In genomic region chr16:36877316-36877715, GRCm38 (mm10) we compare ENCODE assay signal across 11 mouse cellular contexts. TPM values are rescaled to one million over a fixed set of nuclear protein-coding genes. Genes with fewer than 3 reads are reported as not detected.
DNase-seq lines count a peak whose midpoint lies in the region; ATAC-seq and TF ChIP-seq lines count a peak whose summit lies in the region.
"Had no signal": no experiment of that assay in that cellular context is flagged by ENCODE, and none has a peak within 500 bp of the region (broad histone marks: within the 10 kb centered on the region; RNA-seq: fewer than 3 reads in every experiment).

No protein-coding gene starts in this region.

- H3K9ac ChIP-seq in lung, postnatal 0 days (replicated peaks; ENCODE audit: low read depth), result no peak overlapping the region
- no peak overlapping the region for H3K9ac ChIP-seq in stomach, postnatal 0 days (ENCODE audit: low read length)
- H3K9ac ChIP-seq: heart, embryonic 12.5 days had no signal

- ATAC-seq in lung, postnatal 0 days, result no peak
- ATAC-seq in stomach, postnatal 0 days (ENCODE audit: low FRiP score, low TSS enrichment), result no peak
- ATAC-seq: inflammation-experienced regulatory T-cells, adult 6 months had no signal

- peaks cover 5% of the 10 kb centered on the region; the same call in 1 of the 2 replicates for H3K4me1 ChIP-seq in lung, postnatal 0 days (ENCODE audit: insufficient read depth, low read depth, low read length)
- no peaks in the 10 kb centered on the region for H3K4me1 ChIP-seq in stomach, postnatal 0 days (replicated peaks; ENCODE audit: control insufficient read depth, insufficient read depth)

- H3K4me3 ChIP-seq in gastrocnemius, adult 2 months, result no peak overlapping the region
- no peak overlapping the region for H3K4me3 ChIP-seq in lung, postnatal 0 days (ENCODE audit: low read depth, low read length)
- no peak overlapping the region for H3K4me3 ChIP-seq in stomach, postnatal 0 days (ENCODE audit: low read depth, low read length)
- H3K4me3 ChIP-seq: heart, embryonic 12.5 days had no signal

- no peak for DNase-seq in gastrocnemius, adult 2 months
- DNase-seq in gastrocnemius, postnatal 10 days, result no peak
- DNase-seq in lung, postnatal 0 days (ENCODE audit: low spot score), result peak; percentile 10
- DNase-seq in lung, postnatal 4 days, result no peak
- DNase-seq in T-cell, adult 2 months (ENCODE audit: low spot score), result peak; percentile 39
- no peak for DNase-seq in stomach, postnatal 0 days (ENCODE audit: low spot score)
- DNase-seq in right cerebral cortex, postnatal 4 days, result no peak
- no peak for DNase-seq in urinary bladder, postnatal 36 days (ENCODE audit: low spot score in 2 of 2)
- DNase-seq: adrenal gland, postnatal 25 days had no signal

- H3K27me3 ChIP-seq in lung, postnatal 0 days (replicated peaks; ENCODE audit: insufficient read depth, low read length), result no peaks in the 10 kb centered on the region
- no peaks in the 10 kb centered on the region for H3K27me3 ChIP-seq in stomach, postnatal 0 days (ENCODE audit: control insufficient read depth, insufficient read depth, low read length)
- H3K27me3 ChIP-seq: heart, embryonic 12.5 days had no signal

- no peak for TF ChIP-seq EP300 in lung, postnatal 0 days (IDR thresholded peaks at IDR 0.05)
- TF ChIP-seq EP300 in stomach, postnatal 0 days (optimal IDR thresholded peaks at IDR 0.05), result no peak

- 71% methylated on average over 5 of the region's 5 CpGs for WGBS in lung, postnatal 0 days
- WGBS in stomach, postnatal 0 days, result 72% methylated on average over 5 of the region's 5 CpGs

- no peaks in the 10 kb centered on the region for H3K9me3 ChIP-seq in lung, postnatal 0 days (ENCODE audit: low read length)
- H3K9me3 ChIP-seq in stomach, postnatal 0 days (ENCODE audit: control insufficient read depth, low read length), result no peaks in the 10 kb centered on the region
- H3K9me3 ChIP-seq: heart, embryonic 12.5 days had no signal

- no peak overlapping the region for H3K27ac ChIP-seq in gastrocnemius, adult 2 months
- H3K27ac ChIP-seq in lung, postnatal 0 days (ENCODE audit: low read length), result no peak overlapping the region
- no peak overlapping the region for H3K27ac ChIP-seq in stomach, postnatal 0 days (replicated peaks)

- TF ChIP-seq CTCF in gastrocnemius, adult 2 months (IDR thresholded peaks at IDR 0.05), result peak; percentile 47
- no peak for TF ChIP-seq CTCF in lung, postnatal 0 days (IDR thresholded peaks at IDR 0.05)
- peak; percentile 42 for TF ChIP-seq CTCF in stomach, postnatal 0 days (IDR thresholded peaks at IDR 0.05; ENCODE audit: low read depth)

- no peak overlapping the region for H3K4me2 ChIP-seq in lung, postnatal 0 days (replicated peaks; ENCODE audit: low read depth, low read length)
- no peak overlapping the region for H3K4me2 ChIP-seq in stomach, postnatal 0 days (replicated peaks; ENCODE audit: low read depth)
- H3K4me2 ChIP-seq: heart, embryonic 12.5 days had no signal

- peaks cover under 1% of the 10 kb centered on the region; the same call in 1 of the 2 replicates for H3K36me3 ChIP-seq in lung, postnatal 0 days (ENCODE audit: insufficient read depth, low read length)
- H3K36me3 ChIP-seq in stomach, postnatal 0 days (ENCODE audit: control insufficient read depth, insufficient read depth, low read length), result no peaks in the 10 kb centered on the region

- intact Hi-C loops in gastrocnemius, adult 2 months (cut with DNase I), result no loop called here

RNA-seq across cellular contexts. Expression of gene Golgb1, which starts 2.4 kb away (rescaled TPM):
- 10 to 100 TPM; 17.7 to 28.9 TPM for total RNA-seq in gastrocnemius, adult 2 months (2021)
- total RNA-seq in gastrocnemius, postnatal 10 days (2021), result 10 to 100 TPM; 23.2 to 25.5 TPM
- 114 and 120 TPM in 2 replicates for polyA plus RNA-seq in lung, postnatal 0 days (2015; fragmentation: Nextera tagmentation; extraction: Ambion mirVana)
- 88.5 and 100 TPM in 2 replicates for polyA plus RNA-seq in stomach, postnatal 0 days (2015; fragmentation: Nextera tagmentation; extraction: Ambion mirVana)

RNA-seq across cellular contexts. Expression of gene Eaf2, which starts 2.5 kb away (rescaled TPM):
- under 1 TPM in 1 of 2 experiments, not detected in 1; 0.25 TPM for total RNA-seq in gastrocnemius, adult 2 months (2021)
- under 1 TPM; 0.28 to 0.29 TPM for total RNA-seq in gastrocnemius, postnatal 10 days (2021)
- 0.95 and 1.4 TPM in 2 replicates for polyA plus RNA-seq in lung, postnatal 0 days (2015; fragmentation: Nextera tagmentation; extraction: Ambion mirVana)
- 3.1 and 4.7 TPM in 2 replicates for polyA plus RNA-seq in stomach, postnatal 0 days (2015; fragmentation: Nextera tagmentation; extraction: Ambion mirVana)

RNA-seq across cellular contexts. Expression of gene Iqcb1, which starts 49.1 kb away (rescaled TPM):
- 1 to 10 TPM; 5.8 to 5.9 TPM for total RNA-seq in gastrocnemius, adult 2 months (2021)
- 10 to 100 TPM in 1 of 2 experiments, 1 to 10 TPM in 1; 8.6 to 10.9 TPM for total RNA-seq in gastrocnemius, postnatal 10 days (2021)
- polyA plus RNA-seq in lung, postnatal 0 days (2015; fragmentation: Nextera tagmentation; extraction: Ambion mirVana), result 11.8 and 13.1 TPM in 2 replicates
- 10.0 and 11.5 TPM in 2 replicates for polyA plus RNA-seq in stomach, postnatal 0 days (2015; fragmentation: Nextera tagmentation; extraction: Ambion mirVana)

RNA-seq across cellular contexts. Expression of gene Hcls1, which starts 57.5 kb away (rescaled TPM):
- 1 to 10 TPM; 1.6 to 2.7 TPM for total RNA-seq in gastrocnemius, adult 2 months (2021)
- 1 to 10 TPM; 6.3 to 7.0 TPM for total RNA-seq in gastrocnemius, postnatal 10 days (2021)
- polyA plus RNA-seq in lung, postnatal 0 days (2015; fragmentation: Nextera tagmentation; extraction: Ambion mirVana), result 11.4 and 12.6 TPM in 2 replicates
- 3.0 and 3.7 TPM in 2 replicates for polyA plus RNA-seq in stomach, postnatal 0 days (2015; fragmentation: Nextera tagmentation; extraction: Ambion mirVana)

Comparison
In these comparisons a context has a peak if more than half of its experiments do, and no peak if none do; other contexts are left out.
1. DNase-seq: peak in lung, postnatal 0 days (single experiment) and T-cell, adult 2 months (single experiment); none in gastrocnemius, adult 2 months (single experiment), gastrocnemius, postnatal 10 days (single experiment), lung, postnatal 4 days (0 of 2), stomach, postnatal 0 days (single experiment), right cerebral cortex, postnatal 4 days (single experiment) and urinary bladder, postnatal 36 days (0 of 2).